Mouse (Mus musculus) kidney, adult 11 months (tissue): Measurements from ENCODE around the gene Alox12.

Experiments
- DNase-seq: peaks from one replicate; pipeline ENCODE4 v3.0.0; 2022

Alox12 gene

GRCm38 (mm10) chr11:70254931-70255531 is at the start of gene Alox12:
TSS of gene Alox12 (minus strand) at chr11:70255353.
- DNase-seq, result peak; percentile 59

GRCm38 (mm10) chr11:70302293-70302692 is 47.1 kb upstream of the Alox12 start:
- DNase-seq, result no peak

- DNase-seq, result no peak
Observed at GRCm38 (mm10) chr11:70297836-70298454, 42.8 kb upstream of the Alox12 start.

GRCm38 (mm10) chr11:70297405-70297804 is 42.3 kb upstream of the Alox12 start:
- no peak for DNase-seq

- DNase-seq, result no peak
Observed at GRCm38 (mm10) chr11:70293881-70294280, 38.7 kb upstream of the Alox12 start.

GRCm38 (mm10) chr11:70291235-70291634 is 36.1 kb upstream of the Alox12 start:
- DNase-seq, result no peak

- DNase-seq, result no peak
Observed at GRCm38 (mm10) chr11:70289236-70289635, 34.1 kb upstream of the Alox12 start.

- DNase-seq, result no peak
Observed at GRCm38 (mm10) chr11:70288102-70288501, 32.9 kb upstream of the Alox12 start.

- no peak for DNase-seq
Observed at GRCm38 (mm10) chr11:70285686-70286085, 30.5 kb upstream of the Alox12 start.

- DNase-seq, result no peak
Observed at GRCm38 (mm10) chr11:70284757-70285156, 29.6 kb upstream of the Alox12 start.

GRCm38 (mm10) chr11:70283666-70284065 is 28.5 kb upstream of the Alox12 start:
- DNase-seq, result peak; percentile 66

- no peak for DNase-seq
Observed at GRCm38 (mm10) chr11:70280441-70280840, 25.3 kb upstream of the Alox12 start.

- DNase-seq, result no peak
Observed at GRCm38 (mm10) chr11:70278961-70279360, 23.8 kb upstream of the Alox12 start.

GRCm38 (mm10) chr11:70271641-70272040 is 16.5 kb upstream of the Alox12 start:
- no peak for DNase-seq

- peak; percentile 11 for DNase-seq
Observed at GRCm38 (mm10) chr11:70266405-70266804, 11.3 kb upstream of the Alox12 start.

- DNase-seq, result no peak
Observed at GRCm38 (mm10) chr11:70265819-70266218, 10.7 kb upstream of the Alox12 start.

GRCm38 (mm10) chr11:70265252-70265651 is 10.1 kb upstream of the Alox12 start:
- DNase-seq, result no peak

GRCm38 (mm10) chr11:70259035-70259434 is 3.9 kb upstream of the Alox12 start:
- DNase-seq, result no peak

GRCm38 (mm10) chr11:70254337-70254736 is 816 bp downstream of the Alox12 start:
- no peak for DNase-seq

- no peak for DNase-seq
Observed at GRCm38 (mm10) chr11:70251853-70252252, 3.3 kb downstream of the Alox12 start.

- DNase-seq, result no peak
Observed at GRCm38 (mm10) chr11:70250150-70250549, 5.0 kb downstream of the Alox12 start.

- DNase-seq, result no peak
Observed at GRCm38 (mm10) chr11:70247136-70247845, 7.9 kb downstream of the Alox12 start.

- no peak for DNase-seq
Observed at GRCm38 (mm10) chr11:70242591-70242990, 12.6 kb downstream of the Alox12 start.
